Mouse (Mus musculus) lung, embryonic 14.5 days (tissue): ENCODE measurements around the gene Frmpd2. TPM values are rescaled to one million over a fixed set of nuclear protein-coding genes. Genes with fewer than 3 reads are reported as not detected.
A peak's percentile ranks its signal among the peaks of the same experiment; 100 is the strongest.

Experiments
- ATAC-seq: fragments of 200-750 bp; cut with Nextera tagmentation; 2 replicates; pipeline ENCODE4 v1.8.0; 2017; ENCODE audit warnings: mild to moderate bottlenecking, moderate TSS enrichment, moderate library complexity; ENCODE audit not compliant: insufficient read depth
- DNase-seq: peaks from one replicate; pipeline ENCODE4 v3.0.0-alpha.2; 2015
- H3K27ac ChIP-seq: fragments of 300-500 bp; sonication (generic); 2 replicates; pipeline ENCODE4 v1.5.1; 2014; ENCODE audit warnings: low read depth, mild to moderate bottlenecking, moderate library complexity
- H3K27me3 ChIP-seq: fragments of 300-500 bp; sonication (generic); 2 replicates; pipeline ENCODE4 v1.6.1; 2014; ENCODE audit warnings: low read length, control low read depth; ENCODE audit not compliant: insufficient read depth
- H3K36me3 ChIP-seq: fragments of 300-500 bp; sonication (generic); 2 replicates; pipeline ENCODE4 v1.6.1; 2014; ENCODE audit warnings: control low read depth; ENCODE audit not compliant: insufficient read depth
- H3K4me1 ChIP-seq: fragments of 300-500 bp; sonication (generic); 2 replicates; pipeline ENCODE4 v1.6.1; 2014; ENCODE audit warnings: antibody characterized with exemption, control low read depth; ENCODE audit not compliant: insufficient read depth
- H3K4me2 ChIP-seq: fragments of 300-500 bp; sonication (generic); 2 replicates; pipeline ENCODE4 v1.6.1; 2014; ENCODE audit warnings: mild to moderate bottlenecking
- H3K4me3 ChIP-seq: fragments of 300-500 bp; sonication (generic); 2 replicates; pipeline ENCODE4 v1.5.1; 2014; ENCODE audit warnings: low read depth, low read length
- H3K9ac ChIP-seq: fragments of 300-500 bp; sonication (generic); 2 replicates; pipeline ENCODE4 v1.6.1; 2014
- H3K9me3 ChIP-seq: fragments of 300-500 bp; sonication (generic); 2 replicates; pipeline ENCODE4 v1.6.1; 2016; ENCODE audit warnings: low read depth, low read length, control low read depth
- CTCF ChIP-seq: IDR thresholded peaks from 2 replicates; pipeline ENCODE4 v1.5.1; 2016; ENCODE audit warnings: antibody characterized with exemption, low read depth
- WGBS: fragments of 180-500 bp; shearing (Covaris S2); extraction: QIAGEN DNeasy Blood & Tissue Kit; methylation state at CpG from one replicate; pipeline ENCODE4 v1.1.7; 2014; 5-methylcytosine and 5-hydroxymethylcytosine counted together
- polyA plus RNA-seq: library from polyadenylated mRNA; unstranded; fragments of >200 nt; fragmentation: Nextera tagmentation; extraction: Ambion mirVana; gene quantifications from 2 replicates; pipeline ENCODE4 v1.2.1, GENCODE M21; 2014

Gene Frmpd2
- polyA plus RNA-seq, 1 experiment from 2014 or later, result not detected

DNA sequence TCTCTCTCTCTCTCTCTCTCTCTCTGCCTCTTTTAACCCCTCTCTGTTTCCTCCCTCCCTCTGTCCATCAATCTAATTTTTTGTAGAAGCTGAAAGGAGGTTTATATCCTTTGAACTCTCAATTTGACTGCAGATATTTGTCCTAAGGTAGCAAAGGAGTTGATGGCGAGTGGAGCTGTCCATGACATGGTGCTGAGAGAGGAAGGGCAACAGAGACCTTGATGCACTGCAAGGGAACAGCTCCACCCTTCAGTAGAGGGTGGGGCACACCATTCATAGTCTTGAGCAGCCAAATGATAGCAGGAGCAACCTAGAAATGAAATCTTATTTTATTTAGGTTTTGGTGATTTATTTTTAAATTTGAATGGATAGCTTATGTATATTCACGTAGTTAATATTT lies 55.1 kb downstream of the Frmpd2 start:
- Histone ChIP-seq H3K9ac (no peak overlapping the region), H3K9me3 (no peaks in the 10 kb centered on the region), H3K27ac (no peak overlapping the region), H3K4me3 (no peak overlapping the region), H3K27me3 (no peaks in the 10 kb centered on the region), H3K4me1 (no peaks in the 10 kb centered on the region), H3K4me2 (no peak overlapping the region), H3K36me3 (no peaks in the 10 kb centered on the region)
- ATAC-seq, result no peak
- TF ChIP-seq CTCF, result no peak
- WGBS, result 58% methylated on average over 2 of the region's 2 CpGs
- DNase-seq, result peak; percentile 52

DNA sequence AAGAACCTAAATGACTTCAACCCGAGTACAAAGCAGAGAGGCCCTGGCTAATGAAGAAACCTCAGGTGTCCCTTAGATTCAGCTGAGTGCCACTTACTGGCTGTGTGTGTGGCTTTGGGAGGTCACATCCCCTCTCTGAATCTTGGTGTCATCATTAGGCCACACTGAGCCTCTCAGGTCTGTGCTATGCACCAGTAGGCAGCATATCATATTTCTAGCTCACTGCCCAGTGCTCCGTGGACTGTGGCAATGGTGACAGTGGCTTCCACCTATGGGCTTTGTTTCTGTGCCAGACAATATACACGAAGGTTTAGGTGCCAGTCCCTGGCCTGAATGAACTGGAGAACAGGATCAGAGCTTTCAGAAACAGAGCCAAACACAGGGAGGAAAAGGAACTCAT lies 56.4 kb downstream of the Frmpd2 start:
- no peaks in the 10 kb centered on the region for H3K36me3 ChIP-seq
- H3K27ac ChIP-seq, result no peak overlapping the region

DNA sequence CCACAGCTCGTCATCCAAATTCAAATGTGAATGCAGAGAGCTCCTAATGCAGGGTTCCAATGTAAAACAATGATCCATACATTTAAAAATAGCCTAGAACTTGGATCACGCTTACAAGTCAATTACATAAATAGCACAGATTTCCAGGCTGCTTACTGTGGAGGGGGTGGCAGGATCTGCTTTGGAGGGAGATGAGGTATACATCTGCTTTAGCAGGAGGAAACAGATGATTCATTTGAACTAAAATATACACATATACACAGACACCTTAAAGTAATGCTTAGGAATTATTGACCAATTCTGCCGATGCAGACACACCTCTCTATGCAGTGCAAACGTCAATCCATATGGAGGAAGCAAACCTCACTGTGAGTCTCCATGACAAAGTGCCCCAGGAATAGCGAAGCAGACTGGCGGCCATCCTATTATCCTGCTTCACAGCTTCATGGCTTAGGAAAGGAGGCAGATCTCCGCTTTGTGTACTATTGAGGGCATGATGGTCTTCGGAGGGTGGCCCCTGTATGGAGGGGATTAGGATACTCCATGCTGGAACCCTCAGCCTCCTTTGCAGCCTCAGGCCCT lies 59.9 kb downstream of the Frmpd2 start:
- H3K9me3 ChIP-seq, result no peaks in the 10 kb centered on the region
- no peaks in the 10 kb centered on the region for H3K36me3 ChIP-seq
- no peak for ATAC-seq
- no peak overlapping the region for H3K27ac ChIP-seq
- no peak for TF ChIP-seq CTCF
- H3K9ac ChIP-seq, result no peak overlapping the region
- WGBS, result 73% methylated on average over 8 of the region's 8 CpGs
- H3K4me2 ChIP-seq, result no peak overlapping the region
- no peak overlapping the region for H3K4me3 ChIP-seq
- no peak for DNase-seq
- H3K27me3 ChIP-seq, result no peaks in the 10 kb centered on the region
- H3K4me1 ChIP-seq, result no peaks in the 10 kb centered on the region

More for the DNA sequence above, 56.4 kb downstream of the Frmpd2 start:
- Histone ChIP-seq H3K27me3 (no peaks in the 10 kb centered on the region), H3K9ac (no peak overlapping the region), H3K4me3 (no peak overlapping the region), H3K4me2 (no peak overlapping the region), H3K9me3 (no peaks in the 10 kb centered on the region), H3K4me1 (no peaks in the 10 kb centered on the region)
- DNase-seq, result no peak
- no peak for TF ChIP-seq CTCF
- 61% methylated on average over 3 of the region's 3 CpGs for WGBS
- no peak for ATAC-seq

DNA sequence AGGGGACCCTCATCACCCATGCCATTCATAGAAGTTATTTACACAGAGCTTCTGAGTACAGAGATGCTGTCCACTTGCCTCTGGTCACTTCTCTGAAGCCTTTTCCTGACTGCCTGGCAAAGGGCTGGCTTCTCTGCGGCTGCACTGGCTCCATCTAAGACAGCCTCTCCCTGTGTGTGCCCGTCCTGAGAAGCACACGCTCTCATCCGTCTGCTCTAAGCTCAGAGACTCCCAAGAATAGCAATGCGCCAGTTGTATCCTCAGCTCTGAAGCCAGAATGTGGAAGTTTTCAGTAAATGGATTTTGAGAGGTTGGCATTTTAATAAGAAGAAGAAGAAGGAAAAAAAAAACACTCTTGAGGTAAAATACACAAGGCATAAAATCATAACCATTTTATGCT lies 61.3 kb downstream of the Frmpd2 start:
- ATAC-seq, result no peak
- H3K9ac ChIP-seq, result no peak overlapping the region
- no peak for DNase-seq
- H3K4me2 ChIP-seq, result no peak overlapping the region
- WGBS, result 81% methylated on average over 5 of the region's 5 CpGs
- no peaks in the 10 kb centered on the region for H3K36me3 ChIP-seq
- H3K27ac ChIP-seq, result no peak overlapping the region
- TF ChIP-seq CTCF, result no peak
- no peaks in the 10 kb centered on the region for H3K9me3 ChIP-seq
- H3K4me1 ChIP-seq, result no peaks in the 10 kb centered on the region
- no peak overlapping the region for H3K4me3 ChIP-seq
- H3K27me3 ChIP-seq, result no peaks in the 10 kb centered on the region

DNA sequence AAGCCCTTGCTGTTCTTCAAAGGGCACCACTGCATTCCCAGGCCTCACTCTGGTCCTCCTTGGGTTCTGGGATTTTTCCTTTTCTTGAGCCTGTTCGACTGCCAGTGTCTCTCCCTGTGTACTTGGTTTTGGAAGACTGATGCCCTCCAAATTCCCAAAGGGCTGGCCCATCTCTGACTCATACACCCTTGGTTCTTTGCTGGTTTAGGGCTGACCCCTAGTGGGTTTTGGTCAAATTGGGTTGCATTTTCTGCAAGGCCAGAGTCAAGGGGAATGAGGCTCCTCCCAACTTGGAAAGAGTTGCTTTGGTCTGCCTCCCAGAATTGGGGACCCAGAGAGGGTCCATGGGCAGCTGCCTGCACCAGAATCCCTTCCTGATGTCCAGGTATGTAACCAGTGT lies 62.0 kb downstream of the Frmpd2 start:
- DNase-seq, result peak; percentile 18
- TF ChIP-seq CTCF, result peak; percentile 30; the same call in 1 of the 2 replicates
- no peak overlapping the region for H3K27ac ChIP-seq
- no peaks in the 10 kb centered on the region for H3K9me3 ChIP-seq
- H3K36me3 ChIP-seq, result no peaks in the 10 kb centered on the region
- ATAC-seq, result no peak
- H3K4me3 ChIP-seq, result no peak overlapping the region
- H3K4me2 ChIP-seq, result no peak overlapping the region
- H3K4me1 ChIP-seq, result no peaks in the 10 kb centered on the region
- H3K27me3 ChIP-seq, result no peaks in the 10 kb centered on the region
- H3K9ac ChIP-seq, result no peak overlapping the region
- 43% methylated on average over 1 of the region's 1 CpGs for WGBS

DNA sequence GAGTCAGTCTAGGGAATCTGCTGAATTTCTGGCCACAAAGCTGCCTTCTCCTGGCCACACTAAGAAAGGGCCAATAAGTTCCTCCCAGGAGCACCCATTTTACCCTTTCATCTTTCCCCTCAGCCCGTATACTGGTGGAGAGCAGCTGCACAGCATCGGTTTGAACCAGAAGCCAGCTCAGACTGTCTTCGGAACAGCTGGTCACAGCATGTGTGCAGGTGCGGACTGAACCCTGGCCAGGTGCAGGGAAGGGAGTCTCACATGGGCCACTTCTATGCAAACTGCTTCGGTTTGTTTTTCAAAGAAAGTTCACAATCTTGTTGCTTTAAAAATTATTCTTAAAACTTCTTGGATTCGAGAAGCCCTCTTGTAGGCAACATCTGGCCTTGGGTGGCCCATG lies 63.8 kb downstream of the Frmpd2 start:
- DNase-seq, result no peak
- Histone ChIP-seq H3K27me3 (no peaks in the 10 kb centered on the region), H3K9me3 (no peaks in the 10 kb centered on the region), H3K4me2 (no peak overlapping the region), H3K4me3 (no peak overlapping the region), H3K4me1 (no peaks in the 10 kb centered on the region), H3K9ac (no peak overlapping the region), H3K27ac (no peak overlapping the region), H3K36me3 (no peaks in the 10 kb centered on the region)
- 71% methylated on average over 6 of the region's 6 CpGs for WGBS
- TF ChIP-seq CTCF, result no peak
- no peak for ATAC-seq

DNA sequence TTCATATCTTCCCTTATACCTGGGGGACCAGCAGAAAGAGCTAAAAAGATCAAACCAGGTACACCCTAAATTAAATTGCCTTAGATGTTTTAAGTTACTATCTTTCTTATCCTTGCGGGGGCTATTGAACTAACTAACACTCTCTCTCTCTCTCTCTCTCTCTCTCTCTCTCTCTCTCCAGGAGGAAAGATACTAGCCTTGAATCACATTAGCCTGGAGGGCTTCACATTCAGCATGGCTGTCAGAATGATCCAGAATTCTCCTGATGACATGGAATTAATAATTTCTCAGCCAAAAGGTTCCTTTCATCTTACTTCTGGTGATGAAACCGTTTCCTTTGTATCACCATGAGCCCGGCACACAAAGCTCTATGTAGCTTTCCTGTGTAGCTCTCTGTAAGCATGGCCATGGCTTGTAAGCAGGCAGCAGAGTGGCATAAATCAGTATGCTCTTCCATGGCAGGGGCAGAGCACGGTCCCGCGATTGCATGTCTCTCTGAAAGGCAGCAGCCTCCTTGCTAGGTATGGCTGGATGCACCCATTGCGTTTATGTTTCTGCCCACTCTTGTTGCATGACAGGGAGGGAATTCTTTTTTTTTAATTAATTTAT lies 68.2 kb downstream of the Frmpd2 start:
- no peak for ATAC-seq
- no peak overlapping the region for H3K27ac ChIP-seq
- H3K27me3 ChIP-seq, result no peaks in the 10 kb centered on the region
- TF ChIP-seq CTCF, result no peak
- no peaks in the 10 kb centered on the region for H3K4me1 ChIP-seq
- DNase-seq, result no peak
- H3K9me3 ChIP-seq, result no peaks in the 10 kb centered on the region
- no peak overlapping the region for H3K4me3 ChIP-seq
- H3K4me2 ChIP-seq, result no peak overlapping the region
- 79% methylated on average over 7 of the region's 7 CpGs for WGBS
- H3K36me3 ChIP-seq, result no peaks in the 10 kb centered on the region
- H3K9ac ChIP-seq, result no peak overlapping the region
